Mouse (Mus musculus): Measurements from ENCODE around the gene Mrgpra2b. TPM values are rescaled to one million over a fixed set of nuclear protein-coding genes. Genes with fewer than 3 reads are reported as not detected.

Mrgpra2b gene
- polyA plus RNA-seq, 1 experiment from 2014 or later = not detected

Other genes starting within 250 kb of the Mrgpra2b start
- not detected in 2 replicates for gene Mrgpra1, start 174.6 kb downstream of the Mrgpra2b start, polyA plus RNA-seq (2015; fragmentation: Nextera tagmentation; extraction: Ambion mirVana)
- not detected in 2 replicates for gene Mrgpra2a, start 76.7 kb downstream of the Mrgpra2b start, polyA plus RNA-seq (2015; fragmentation: Nextera tagmentation; extraction: Ambion mirVana)
- not detected in 2 replicates for gene Mrgpra3, start 72.5 kb upstream of the Mrgpra2b start, polyA plus RNA-seq (2015; fragmentation: Nextera tagmentation; extraction: Ambion mirVana)